Comparison of ENCODE assay signal across 26 mouse cellular contexts in genomic region chr7:63020042-63020441, GRCm38 (mm10).
DNase-seq lines count a peak whose midpoint lies in the region; ATAC-seq and TF ChIP-seq lines count a peak whose summit lies in the region.
"Had no signal": no experiment of that assay in that cellular context is flagged by ENCODE, and none has a peak within 500 bp of the region (broad histone marks: within the 10 kb centered on the region; RNA-seq: fewer than 3 reads in every experiment).

No protein-coding gene starts in this region.

- H3K9me3 ChIP-seq in embryonic facial prominence, embryonic 14.5 days (ENCODE audit: control insufficient read depth, low read length), result no peaks in the 10 kb centered on the region
- H3K9me3 ChIP-seq in embryonic facial prominence, embryonic 10.5 days, result no peaks in the 10 kb centered on the region
- no peaks in the 10 kb centered on the region for H3K9me3 ChIP-seq in midbrain, embryonic 10.5 days (replicated peaks)
- H3K9me3 ChIP-seq in midbrain, embryonic 15.5 days, result no peaks in the 10 kb centered on the region
- H3K9me3 ChIP-seq: embryonic facial prominence, embryonic 15.5 days; G1E; neural tube, embryonic 15.5 days had no signal

- no peak overlapping the region for H3K27ac ChIP-seq in embryonic facial prominence, embryonic 14.5 days (replicated peaks; ENCODE audit: low read depth, low read length)
- no peak overlapping the region for H3K27ac ChIP-seq in embryonic facial prominence, embryonic 10.5 days (replicated peaks)
- no peak overlapping the region for H3K27ac ChIP-seq in midbrain, embryonic 10.5 days (replicated peaks)
- no peak overlapping the region for H3K27ac ChIP-seq in midbrain, embryonic 15.5 days
- H3K27ac ChIP-seq: embryonic facial prominence, embryonic 15.5 days; neural tube, embryonic 15.5 days; stomach, postnatal 0 days had no signal

- no peaks in the 10 kb centered on the region for H3K4me1 ChIP-seq in embryonic facial prominence, embryonic 14.5 days (ENCODE audit: control insufficient read depth, insufficient read depth, low read length)
- no peaks in the 10 kb centered on the region for H3K4me1 ChIP-seq in embryonic facial prominence, embryonic 10.5 days
- peaks cover 26% of the 10 kb centered on the region for H3K4me1 ChIP-seq in midbrain, embryonic 10.5 days
- H3K4me1 ChIP-seq in midbrain, embryonic 15.5 days, result no peaks in the 10 kb centered on the region
- H3K4me1 ChIP-seq: embryonic facial prominence, embryonic 15.5 days; neural tube, embryonic 15.5 days had no signal

- no peak for ATAC-seq in embryonic facial prominence, embryonic 14.5 days (ENCODE audit: low read depth)
- no peak for ATAC-seq in midbrain, embryonic 15.5 days (replicated peaks)
- ATAC-seq: hindbrain, embryonic 16.5 days; intestine, embryonic 16.5 days had no signal

- TF ChIP-seq POLR2A in brain, embryonic 14.5 days (IDR thresholded peaks at IDR 0.05; ENCODE audit: borderline replicate concordance, extremely low read depth, insufficient read depth, insufficient read length, poor library complexity, severe bottlenecking), result no peak

- H3K4me3 ChIP-seq in embryonic facial prominence, embryonic 14.5 days (ENCODE audit: low read depth, low read length), result no peak overlapping the region
- no peak overlapping the region for H3K4me3 ChIP-seq in embryonic facial prominence, embryonic 10.5 days
- no peak overlapping the region for H3K4me3 ChIP-seq in midbrain, embryonic 10.5 days
- no peak overlapping the region for H3K4me3 ChIP-seq in midbrain, embryonic 15.5 days
- H3K4me3 ChIP-seq: embryonic facial prominence, embryonic 15.5 days; myocyte; neural tube, embryonic 15.5 days had no signal

- peak; percentile 7 for DNase-seq in embryonic facial prominence, embryonic 14.5 days (ENCODE audit: low spot score)
- no peak for DNase-seq in embryonic facial prominence, embryonic 10.5 days (ENCODE audit: low spot score)
- DNase-seq in midbrain, embryonic 10.5 days (ENCODE audit: low spot score), result peak; percentile 16
- peak; percentile 66 for DNase-seq in Muller cell, postnatal 12 days (ENCODE audit: inconsistent ontology term)
- peak; percentile 74 for DNase-seq in brain, embryonic 14.5 days (ENCODE audit: low read depth)
- DNase-seq in testis, postnatal 10 days (ENCODE audit: low spot score), result no peak
- DNase-seq in urinary bladder, adult 18-20 months (ENCODE audit: low spot score in 2 of 2), result no peak
- DNase-seq: adrenal gland, adult 2 months; B cell, adult 2 months; cerebellum, adult 8-10 months; gastrocnemius, postnatal 14 days; heart, adult 11 months; kidney, adult 9 months; kidney, postnatal 14 days; layer of hippocampus, postnatal 36 days; lung, postnatal 4 days had no signal

- 45% methylated on average over 2 of the region's 2 CpGs for WGBS in embryonic facial prominence, embryonic 14.5 days
- 33% methylated on average over 2 of the region's 2 CpGs for WGBS in embryonic facial prominence, embryonic 10.5 days
- 22% methylated on average over 2 of the region's 2 CpGs for WGBS in midbrain, embryonic 10.5 days
- WGBS in midbrain, embryonic 15.5 days, result 11% methylated on average over 2 of the region's 2 CpGs

- no peak overlapping the region for H3K4me2 ChIP-seq in embryonic facial prominence, embryonic 14.5 days (ENCODE audit: low read depth, low read length)
- no peak overlapping the region for H3K4me2 ChIP-seq in midbrain, embryonic 15.5 days
- H3K4me2 ChIP-seq: embryonic facial prominence, embryonic 15.5 days; heart, embryonic 11.5 days; neural tube, embryonic 15.5 days had no signal

- H3K36me3 ChIP-seq in embryonic facial prominence, embryonic 14.5 days (ENCODE audit: control insufficient read depth, insufficient read depth, low read length), result no peaks in the 10 kb centered on the region
- H3K36me3 ChIP-seq in embryonic facial prominence, embryonic 10.5 days (replicated peaks), result no peaks in the 10 kb centered on the region
- H3K36me3 ChIP-seq in midbrain, embryonic 10.5 days, result no peaks in the 10 kb centered on the region
- no peaks in the 10 kb centered on the region for H3K36me3 ChIP-seq in midbrain, embryonic 15.5 days (replicated peaks)
- H3K36me3 ChIP-seq: embryonic facial prominence, embryonic 15.5 days; G1E; neural tube, embryonic 15.5 days had no signal

- no peak for TF ChIP-seq CTCF in brain, embryonic 14.5 days (IDR thresholded peaks at IDR 0.05; ENCODE audit: borderline replicate concordance, extremely low read depth, insufficient read depth, insufficient read length)

- no peak overlapping the region for H3K9ac ChIP-seq in embryonic facial prominence, embryonic 14.5 days (ENCODE audit: low read depth, low read length)
- H3K9ac ChIP-seq in midbrain, embryonic 15.5 days, result no peak overlapping the region
- H3K9ac ChIP-seq: embryonic facial prominence, embryonic 15.5 days; neural tube, embryonic 15.5 days had no signal

- H3K27me3 ChIP-seq in embryonic facial prominence, embryonic 14.5 days (replicated peaks; ENCODE audit: control insufficient read depth, insufficient read depth, low read length), result no peaks in the 10 kb centered on the region
- no peaks in the 10 kb centered on the region for H3K27me3 ChIP-seq in embryonic facial prominence, embryonic 10.5 days (replicated peaks; ENCODE audit: low read depth, poor library complexity, severe bottlenecking)
- H3K27me3 ChIP-seq in midbrain, embryonic 10.5 days (ENCODE audit: low read depth, poor library complexity, severe bottlenecking), result no peaks in the 10 kb centered on the region
- H3K27me3 ChIP-seq in midbrain, embryonic 15.5 days (replicated peaks), result no peaks in the 10 kb centered on the region
- H3K27me3 ChIP-seq: CH12.LX; embryonic facial prominence, embryonic 15.5 days; neural tube, embryonic 15.5 days had no signal

Comparison
In these comparisons a context has a peak if more than half of its experiments do, and no peak if none do; other contexts are left out.
1. DNase-seq: peak in embryonic facial prominence, embryonic 14.5 days (single experiment), midbrain, embryonic 10.5 days (single experiment), Muller cell, postnatal 12 days (single experiment) and brain, embryonic 14.5 days (single experiment); none in embryonic facial prominence, embryonic 10.5 days (single experiment), testis, postnatal 10 days (single experiment) and urinary bladder, adult 18-20 months (0 of 2).